Mouse (Mus musculus): ENCODE data around the gene Ubqln4. TPM values are rescaled to one million over a fixed set of nuclear protein-coding genes. Genes with fewer than 3 reads are reported as not detected.

Ubqln4 gene
- polyA plus RNA-seq, 1 experiment from 2014 or later, result 18.4 TPM

GRCm38 (mm10) chr3:88544514-88544913, 9.0 kb upstream of the Ubqln4 start:
- Histone ChIP-seq H3K27me3 (replicated peaks; ENCODE audit: insufficient read depth, low read length) (no peaks in the 10 kb centered on the region), H3K4me3 (ENCODE audit: low read depth, low read length) (no peak overlapping the region), H3K4me2 (replicated peaks; ENCODE audit: low read depth, low read length) (no peak overlapping the region), H3K9me3 (ENCODE audit: low read length) (no peaks in the 10 kb centered on the region), H3K36me3 (ENCODE audit: insufficient read depth, low read length) (no peaks in the 10 kb centered on the region), H3K27ac (ENCODE audit: low read length) (no peak overlapping the region), H3K9ac (replicated peaks; ENCODE audit: low read depth) (no peak overlapping the region), H3K4me1 (ENCODE audit: insufficient read depth, low read depth, low read length) (no peaks in the 10 kb centered on the region)
- whole genome bisulfite sequencing, result 25% methylated on average over 5 of the region's 5 CpGs
- TF ChIP-seq EP300 (IDR thresholded peaks at IDR 0.05) (no peak), CTCF (IDR thresholded peaks at IDR 0.05) (peak; percentile 77)
- DNase-seq (ENCODE audit: low spot score) (peak; percentile 76), ATAC-seq (0 out of 2 replicates have a peak, but pooled peaks have one; percentile 13)

- H3K9me3 ChIP-seq (ENCODE audit: low read length), result no peaks in the 10 kb centered on the region
- H3K4me3 ChIP-seq (ENCODE audit: low read depth, low read length), result no peak overlapping the region
- WGBS, result 62% methylated on average over 20 of the region's 20 CpGs
- no peaks in the 10 kb centered on the region for H3K36me3 ChIP-seq (ENCODE audit: insufficient read depth, low read length)
- H3K27me3 ChIP-seq (replicated peaks; ENCODE audit: insufficient read depth, low read length), result no peaks in the 10 kb centered on the region
- TF ChIP-seq EP300 (IDR thresholded peaks at IDR 0.05) (no peak), CTCF (IDR thresholded peaks at IDR 0.05) (no peak)
- no peak overlapping the region for H3K4me2 ChIP-seq (replicated peaks; ENCODE audit: low read depth, low read length)
- no peaks in the 10 kb centered on the region for H3K4me1 ChIP-seq (ENCODE audit: insufficient read depth, low read depth, low read length)
- H3K27ac ChIP-seq (ENCODE audit: low read length), result no peak overlapping the region
- no peak for ATAC-seq
- no peak overlapping the region for H3K9ac ChIP-seq (replicated peaks; ENCODE audit: low read depth)
- DNase-seq (ENCODE audit: low spot score), result peak; percentile 4
Observed at GRCm38 (mm10) chr3:88544955-88545591, 8.5 kb upstream of the Ubqln4 start.

- peak overlapping the region; percentile 47 for H3K27ac ChIP-seq (ENCODE audit: low read length)
- no peaks in the 10 kb centered on the region for H3K9me3 ChIP-seq (ENCODE audit: low read length)
- peaks cover under 1% of the 10 kb centered on the region; the same call in 1 of the 2 replicates for H3K4me1 ChIP-seq (ENCODE audit: insufficient read depth, low read depth, low read length)
- H3K27me3 ChIP-seq (replicated peaks; ENCODE audit: insufficient read depth, low read length), result no peaks in the 10 kb centered on the region
- no peak overlapping the region for H3K4me3 ChIP-seq (ENCODE audit: low read depth, low read length)
- peak; percentile 53 for DNase-seq (ENCODE audit: low spot score)
- no peaks in the 10 kb centered on the region for H3K36me3 ChIP-seq (ENCODE audit: insufficient read depth, low read length)
- H3K4me2 ChIP-seq (replicated peaks; ENCODE audit: low read depth, low read length), result 0 out of 2 replicates have a peak overlapping the region, but pooled peaks have one; percentile 19
- ATAC-seq, result peak; percentile 29; the same call in 1 of the 2 replicates
- TF ChIP-seq EP300 (IDR thresholded peaks at IDR 0.05), result no peak
- no peak for TF ChIP-seq CTCF (IDR thresholded peaks at IDR 0.05)
- WGBS, result 57% methylated on average over 6 of the region's 6 CpGs
- H3K9ac ChIP-seq (replicated peaks; ENCODE audit: low read depth), result no peak overlapping the region
Observed at GRCm38 (mm10) chr3:88546674-88547418, 6.7 kb upstream of the Ubqln4 start.

GRCm38 (mm10) chr3:88548180-88548917, 5.2 kb upstream of the Ubqln4 start, which contains the start of gene Rab25:
TSS of gene Rab25 (minus strand) at chr3:88548300.
- Histone ChIP-seq H3K4me2 (replicated peaks; ENCODE audit: low read depth, low read length) (peak within 1 kb of the TSS; percentile 48), H3K36me3 (ENCODE audit: insufficient read depth, low read length) (no peaks in the 10 kb centered on the region), H3K4me1 (ENCODE audit: insufficient read depth, low read depth, low read length) (peaks cover 6% of the 10 kb centered on the region; the same call in 1 of the 2 replicates), H3K4me3 (ENCODE audit: low read depth, low read length) (peak within 1 kb of the TSS; percentile 10; the same call in 1 of the 2 replicates), H3K27me3 (replicated peaks; ENCODE audit: insufficient read depth, low read length) (no peaks in the 10 kb centered on the region), H3K27ac (ENCODE audit: low read length) (peak within 1 kb of the TSS; percentile 89), H3K9me3 (ENCODE audit: low read length) (no peaks in the 10 kb centered on the region), H3K9ac (replicated peaks; ENCODE audit: low read depth) (peak within 1 kb of the TSS; percentile 23; the same call in 1 of the 2 replicates)
- ATAC-seq, result peak; percentile 53
- peak; percentile 91 for DNase-seq (ENCODE audit: low spot score)
- TF ChIP-seq EP300 (IDR thresholded peaks at IDR 0.05) (peak; percentile 17; the same call in 1 of the 2 replicates), CTCF (IDR thresholded peaks at IDR 0.05) (no peak)
- 36% methylated on average over 18 of the region's 18 CpGs for WGBS

- Histone ChIP-seq H3K9ac (replicated peaks; ENCODE audit: low read depth) (peak overlapping the region; percentile 58), H3K4me1 (ENCODE audit: insufficient read depth, low read depth, low read length) (peaks cover 11% of the 10 kb centered on the region; the same call in 1 of the 2 replicates), H3K36me3 (ENCODE audit: insufficient read depth, low read length) (0 out of 2 replicates have a peak, but pooled peaks cover 5% of the 10 kb centered on the region), H3K27ac (ENCODE audit: low read length) (peak overlapping the region; percentile 94; the same call in 1 of the 2 replicates), H3K4me2 (replicated peaks; ENCODE audit: low read depth, low read length) (peak overlapping the region; percentile 98; the same call in 1 of the 2 replicates), H3K4me3 (ENCODE audit: low read depth, low read length) (no peak overlapping the region), H3K9me3 (ENCODE audit: low read length) (no peaks in the 10 kb centered on the region), H3K27me3 (replicated peaks; ENCODE audit: insufficient read depth, low read length) (no peaks in the 10 kb centered on the region)
- WGBS, result 73% methylated on average over 4 of the region's 4 CpGs
- no peak for DNase-seq (ENCODE audit: low spot score)
- no peak for ATAC-seq
- TF ChIP-seq CTCF (IDR thresholded peaks at IDR 0.05) (no peak), EP300 (IDR thresholded peaks at IDR 0.05) (no peak)
Observed at GRCm38 (mm10) chr3:88551586-88551985, 2.0 kb upstream of the Ubqln4 start.

All from lung, postnatal 0 days (tissue).